Mouse (Mus musculus) ES-Bruce4 (cell line): ENCODE results near the gene Hist1h1d.
A peak's percentile ranks its signal among the peaks of the same experiment; 100 is the strongest.
"Not testable (repeated sequence)": the region's sequence is repeated elsewhere in the genome, so short reads cannot be mapped to it uniquely, and the experiment has no call there.

ENCODE experiments used
- CTCF ChIP-seq: IDR thresholded peaks from one replicate; pipeline ENCODE4 v1.8.1; 2011; ENCODE audit warnings: low read depth, low read length
- EP300 ChIP-seq: IDR thresholded peaks from 2 replicates; pipeline ENCODE4 v1.6.1; 2011; ENCODE audit warnings: low read depth, low read length; ENCODE audit not compliant: insufficient read depth
- POLR2A ChIP-seq: IDR thresholded peaks from one replicate; pipeline ENCODE4 v1.8.1; 2011; ENCODE audit warnings: low read length; ENCODE audit not compliant: insufficient read depth

GRCm38 (mm10) chr13:23542999-23543607 is 10.0 kb upstream of the Hist1h1d start, which contains the start of gene Hist1h2bh:
- not testable (repeated sequence) for TF ChIP-seq EP300, CTCF
- TF ChIP-seq POLR2A: peak; percentile 75
